Mouse (Mus musculus) retina, embryonic 14.5 days (tissue): ENCODE measurements around the gene Adamts2.

Experiments
- DNase-seq: peaks from one replicate; pipeline ENCODE4 v3.0.0-alpha.2; 2015; ENCODE audit warnings: low spot score

The Adamts2 gene

GRCm38 (mm10) chr11:50848520-50849137 lies 246.7 kb downstream of the Adamts2 start:
- no peak for DNase-seq

- no peak for DNase-seq
Observed at GRCm38 (mm10) chr11:50849310-50849709, 247.4 kb downstream of the Adamts2 start.

- no peak for DNase-seq
Observed at GRCm38 (mm10) chr11:50850177-50850735, 248.4 kb downstream of the Adamts2 start, which contains the start of gene Grm6. Gene Grm6, plus strand, starts transcription at chr11:50850685.

GRCm38 (mm10) chr11:50850989-50851601 lies 249.2 kb downstream of the Adamts2 start:
- peak; percentile 45 for DNase-seq
